Mouse (Mus musculus) R1 (cell line): ENCODE data around the gene Iqgap2.

ENCODE experiments used
- DNase-seq: peaks from one replicate; pipeline ENCODE4 v3.0.0-alpha.2; 2018; ENCODE audit warnings: low read depth, low spot score

Iqgap2 gene

DNA sequence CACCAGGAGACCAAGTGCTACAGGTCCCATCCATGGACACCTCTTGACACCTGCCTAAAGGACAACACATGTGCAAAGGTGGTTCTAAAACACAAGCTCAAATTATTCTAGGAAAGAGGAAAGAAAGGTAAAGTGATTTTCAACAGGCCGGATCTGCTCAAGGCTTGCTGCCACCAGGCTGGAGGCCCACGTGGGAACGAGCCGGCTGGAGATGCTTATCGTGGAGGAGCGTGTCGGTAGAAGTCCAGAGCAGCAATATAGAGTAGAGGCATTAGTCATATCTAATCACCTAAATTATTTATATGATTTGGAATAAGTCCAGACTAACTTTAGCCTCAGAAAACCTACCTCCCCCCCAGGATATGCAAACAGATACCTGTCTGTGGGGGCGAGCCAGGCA is 112.5 kb downstream of the Iqgap2 start:
- DNase-seq, result no peak

- DNase-seq, result no peak
Observed at GRCm38 (mm10) chr13:95778761-95779161, 113.0 kb downstream of the Iqgap2 start.

DNA sequence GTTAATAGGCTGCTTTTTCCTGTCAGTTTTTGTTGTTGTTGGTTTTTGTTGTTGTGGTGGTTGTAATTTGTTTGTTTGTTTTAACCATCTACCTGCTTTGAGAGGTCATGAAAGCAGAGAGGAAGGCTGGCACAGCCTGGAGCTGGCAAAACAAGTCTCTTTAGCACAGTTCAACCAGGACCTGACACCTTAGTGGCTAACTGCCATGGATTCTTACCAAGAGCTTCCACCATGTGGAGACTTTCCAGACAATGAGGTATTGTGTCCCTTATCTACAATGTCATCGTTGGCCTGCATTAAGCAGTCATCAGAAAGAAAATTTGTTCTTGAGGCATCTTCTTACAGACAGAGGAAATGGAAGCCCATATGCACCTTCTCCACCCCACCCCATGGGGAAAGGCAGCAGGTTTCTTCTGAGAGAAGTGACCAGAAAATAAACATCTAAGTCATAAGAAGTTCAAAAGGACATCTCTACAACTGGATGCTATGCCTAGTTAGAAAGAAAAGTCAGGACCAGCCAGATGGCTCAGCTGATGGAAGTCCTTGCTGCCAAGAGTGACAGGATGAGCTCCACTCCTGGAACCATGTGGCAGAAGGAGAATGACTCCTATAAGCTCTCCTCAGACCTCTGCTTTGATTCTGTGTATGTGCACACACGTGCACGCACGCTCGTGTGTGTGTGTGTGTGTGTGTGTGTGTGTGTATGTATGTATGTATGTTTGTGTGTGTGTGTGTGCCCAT is 113.9 kb downstream of the Iqgap2 start:
- DNase-seq, result no peak

DNA sequence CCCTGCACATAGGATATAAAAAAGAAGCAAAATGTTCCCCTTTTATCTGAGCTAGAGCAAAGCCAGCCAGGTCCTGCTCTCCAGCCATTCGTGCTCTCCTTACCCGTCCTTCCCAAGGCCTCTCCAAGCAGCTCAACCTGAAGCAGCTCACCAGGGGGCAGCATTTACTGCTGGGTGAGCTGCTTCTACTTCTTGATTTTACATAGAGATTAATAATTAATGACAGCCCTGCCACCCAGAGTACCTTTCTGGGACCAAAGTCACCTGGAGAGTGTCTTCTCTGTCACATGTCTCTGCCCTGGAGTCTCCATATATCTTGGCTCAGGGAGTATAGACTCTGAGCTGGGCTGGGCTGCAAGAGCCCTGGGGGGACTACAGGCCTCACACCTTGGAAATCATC is 114.5 kb downstream of the Iqgap2 start:
- DNase-seq, result peak; percentile 30

DNA sequence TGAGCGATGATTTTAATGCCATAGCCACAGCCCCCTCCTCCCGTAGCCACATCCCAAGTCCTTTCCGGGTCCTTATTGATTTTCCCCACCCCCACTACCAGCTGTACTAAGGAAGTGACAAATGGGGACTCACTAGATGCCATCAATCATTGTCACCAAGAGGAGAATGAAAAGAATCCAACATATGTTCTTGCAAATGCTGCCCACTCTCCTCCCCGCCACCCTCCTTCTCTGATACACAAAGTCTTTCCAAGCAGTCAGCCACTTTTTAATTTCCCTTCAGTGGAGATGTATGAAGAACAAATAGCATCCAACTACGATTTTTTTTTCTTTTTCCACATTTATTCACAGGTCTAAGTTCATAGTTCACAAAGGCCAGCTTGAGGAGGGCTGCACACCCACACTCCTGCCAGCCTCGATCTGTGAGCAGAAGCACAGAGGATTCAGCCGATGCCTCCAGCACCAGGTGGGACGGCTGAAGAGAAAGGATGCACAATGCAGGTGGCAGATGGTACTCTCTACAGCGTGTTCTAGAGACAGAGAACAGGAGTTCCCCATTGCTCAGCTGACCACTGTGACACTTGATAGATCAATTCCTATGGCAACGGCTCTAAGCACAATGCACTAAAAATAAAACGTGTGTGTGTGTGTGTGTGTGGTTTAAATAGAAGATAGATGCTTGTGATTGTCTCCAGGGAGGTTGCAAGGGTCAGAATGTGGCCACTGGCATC is 116.6 kb downstream of the Iqgap2 start:
- DNase-seq, result no peak

- peak; percentile 25 for DNase-seq
Observed at GRCm38 (mm10) chr13:95765017-95765416, 126.7 kb downstream of the Iqgap2 start.

DNA sequence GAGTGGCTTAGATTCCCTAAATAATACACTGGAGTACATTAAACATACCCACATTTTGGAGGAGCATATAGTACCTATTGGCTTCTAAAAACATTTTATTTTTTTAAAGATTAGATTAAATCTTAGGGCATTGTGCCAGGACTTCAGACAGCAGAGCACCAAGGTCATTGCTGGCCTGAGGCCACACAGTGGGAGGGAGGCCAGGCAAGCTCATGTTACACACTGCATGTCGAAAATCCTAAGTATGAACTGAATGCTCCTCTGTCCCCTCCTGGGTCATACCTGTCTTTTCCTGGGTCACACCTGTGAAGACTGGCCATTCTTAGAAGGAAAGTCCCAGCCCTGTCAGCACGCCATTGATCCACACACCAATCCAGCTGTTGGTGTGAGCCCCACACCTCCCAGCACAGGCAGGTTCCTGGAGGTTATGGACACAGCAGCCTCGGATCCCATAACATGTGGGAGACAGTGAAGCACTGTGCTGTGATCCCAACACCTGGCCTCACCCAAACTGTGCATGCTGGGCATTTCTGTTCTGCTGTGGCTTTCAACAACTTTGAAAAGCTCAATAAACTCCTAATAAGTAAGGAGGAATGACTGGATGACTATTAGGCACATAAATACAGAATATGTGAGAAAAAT is 127.7 kb downstream of the Iqgap2 start:
- DNase-seq, result no peak

GRCm38 (mm10) chr13:95759810-95760209 is 131.9 kb downstream of the Iqgap2 start:
- DNase-seq, result no peak

GRCm38 (mm10) chr13:95754285-95754684 is 137.4 kb downstream of the Iqgap2 start:
- DNase-seq, result no peak

DNA sequence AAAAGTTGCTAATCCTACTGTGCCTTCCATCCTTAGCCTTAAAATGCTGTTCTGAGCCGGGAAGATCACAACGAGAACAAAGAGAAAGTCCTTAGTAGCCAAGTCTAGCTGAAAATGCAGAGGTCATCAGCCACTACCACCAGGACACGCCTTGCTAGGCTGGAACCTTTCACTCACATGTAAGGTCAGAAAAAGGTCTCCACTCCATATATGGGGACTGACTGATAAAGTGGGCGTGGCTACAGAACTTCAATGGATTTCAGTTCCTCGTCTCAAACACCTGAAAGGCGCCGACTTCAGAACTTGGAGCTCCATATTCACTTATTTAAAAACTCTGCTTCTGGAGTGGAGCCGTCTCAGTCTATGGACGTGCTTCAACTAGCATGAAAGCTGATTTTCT is 139.3 kb downstream of the Iqgap2 start:
- DNase-seq, result peak; percentile 25

GRCm38 (mm10) chr13:95747541-95747940 is 144.2 kb downstream of the Iqgap2 start:
- no peak for DNase-seq

DNA sequence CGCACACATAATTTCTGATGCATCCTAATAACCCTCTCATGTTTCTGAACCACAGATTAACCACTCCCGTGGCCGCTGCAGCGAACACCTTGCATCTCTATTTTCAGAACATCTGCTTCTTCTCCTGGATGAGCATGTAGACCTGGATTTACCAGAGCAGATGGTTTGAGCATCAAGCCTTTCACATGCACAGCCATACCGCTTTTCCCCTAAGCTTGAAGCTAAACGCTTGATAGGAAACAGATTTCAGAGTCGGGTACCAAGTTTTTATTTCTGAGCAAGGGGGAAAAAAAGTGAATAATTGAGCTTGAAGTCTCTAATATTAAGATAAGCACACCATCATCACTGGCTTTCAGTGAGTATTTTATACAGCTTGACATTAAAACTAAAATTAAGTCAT is 144.6 kb downstream of the Iqgap2 start:
- DNase-seq, result no peak

DNA sequence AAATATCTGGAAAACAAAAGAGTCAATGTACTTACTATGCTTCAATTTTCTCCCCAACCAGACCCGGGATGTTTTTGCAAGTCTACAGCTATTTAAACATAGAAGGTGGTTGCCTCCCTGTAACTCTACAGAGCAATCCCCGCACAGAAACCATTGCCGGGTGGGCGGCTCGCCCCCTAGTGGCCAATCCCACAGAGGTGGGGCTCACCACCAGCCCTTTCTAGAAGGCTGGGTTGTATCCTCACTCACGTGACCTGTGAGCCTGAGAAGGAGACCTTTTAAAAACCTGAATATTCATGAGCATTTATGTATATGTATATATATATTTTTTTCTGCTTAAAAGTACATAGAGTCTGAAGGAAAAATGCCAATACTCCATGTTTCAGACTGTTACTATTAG is 145.2 kb downstream of the Iqgap2 start:
- DNase-seq, result peak; percentile 64

- DNase-seq, result no peak
Observed at GRCm38 (mm10) chr13:95745451-95745850, 146.3 kb downstream of the Iqgap2 start.

- no peak for DNase-seq
Observed at GRCm38 (mm10) chr13:95742881-95743466, 148.7 kb downstream of the Iqgap2 start.

DNA sequence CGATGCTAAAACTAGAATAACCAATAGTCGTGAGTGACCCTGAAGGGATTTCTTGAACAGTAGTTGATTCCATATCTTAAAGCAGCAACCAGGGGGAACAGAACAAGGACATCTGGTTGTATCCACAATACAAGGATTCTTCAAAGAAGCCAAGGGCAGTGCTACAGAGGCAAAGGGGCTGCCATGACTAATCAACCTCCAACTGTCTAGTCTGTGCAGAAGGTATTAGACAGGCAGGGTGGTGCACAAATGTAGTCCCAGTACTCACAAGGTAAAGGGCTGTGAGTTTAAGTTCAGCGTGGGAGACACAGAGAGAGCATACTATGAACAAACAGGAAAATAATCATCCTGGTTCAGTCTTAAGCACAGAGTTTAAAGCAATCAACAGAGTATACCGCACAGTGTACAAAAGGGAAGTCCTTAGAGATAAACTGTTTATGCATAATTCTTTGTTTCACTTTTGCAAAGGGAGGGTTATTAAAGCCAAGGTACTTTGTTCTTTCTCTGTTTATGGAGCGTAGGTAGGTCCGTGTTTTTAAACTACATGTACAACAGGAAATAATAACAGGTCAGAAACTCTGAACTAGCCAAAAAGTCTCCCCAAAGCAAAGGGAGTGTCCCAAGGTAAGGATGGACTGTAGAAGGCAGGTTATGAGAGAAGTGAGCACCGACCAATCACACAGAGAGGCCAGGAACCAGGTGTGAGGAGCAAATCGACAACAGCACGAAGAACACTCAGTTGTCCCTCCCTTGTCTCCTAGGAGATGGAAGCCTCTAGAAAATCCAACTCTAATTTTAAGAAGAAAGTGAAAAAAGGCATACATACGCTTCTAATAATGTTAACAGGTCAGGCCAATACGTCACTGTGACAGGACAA is 149.7 kb downstream of the Iqgap2 start:
- DNase-seq, result no peak

GRCm38 (mm10) chr13:95739651-95740050 is 152.1 kb downstream of the Iqgap2 start:
- DNase-seq, result peak; percentile 39

DNA sequence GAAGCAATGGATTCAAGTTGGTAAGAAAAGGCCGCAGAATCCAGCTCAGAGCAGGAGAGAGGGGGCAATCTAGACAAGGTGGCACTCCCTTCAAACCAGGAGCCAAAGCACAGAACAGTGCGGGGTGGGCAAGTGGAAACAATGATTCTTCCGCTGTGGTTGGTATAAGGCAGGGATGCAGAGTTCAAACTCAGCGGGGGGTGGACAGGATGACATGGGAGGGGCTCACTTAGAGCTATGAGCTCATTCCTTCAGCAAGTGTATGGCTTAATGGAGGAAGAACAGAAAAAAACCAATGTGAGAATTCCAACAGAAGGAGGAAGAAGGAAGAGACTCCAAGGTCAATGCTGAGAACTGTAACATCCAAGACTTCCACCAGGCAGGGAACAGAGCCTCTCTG is 161.2 kb downstream of the Iqgap2 start:
- peak; percentile 80 for DNase-seq

DNA sequence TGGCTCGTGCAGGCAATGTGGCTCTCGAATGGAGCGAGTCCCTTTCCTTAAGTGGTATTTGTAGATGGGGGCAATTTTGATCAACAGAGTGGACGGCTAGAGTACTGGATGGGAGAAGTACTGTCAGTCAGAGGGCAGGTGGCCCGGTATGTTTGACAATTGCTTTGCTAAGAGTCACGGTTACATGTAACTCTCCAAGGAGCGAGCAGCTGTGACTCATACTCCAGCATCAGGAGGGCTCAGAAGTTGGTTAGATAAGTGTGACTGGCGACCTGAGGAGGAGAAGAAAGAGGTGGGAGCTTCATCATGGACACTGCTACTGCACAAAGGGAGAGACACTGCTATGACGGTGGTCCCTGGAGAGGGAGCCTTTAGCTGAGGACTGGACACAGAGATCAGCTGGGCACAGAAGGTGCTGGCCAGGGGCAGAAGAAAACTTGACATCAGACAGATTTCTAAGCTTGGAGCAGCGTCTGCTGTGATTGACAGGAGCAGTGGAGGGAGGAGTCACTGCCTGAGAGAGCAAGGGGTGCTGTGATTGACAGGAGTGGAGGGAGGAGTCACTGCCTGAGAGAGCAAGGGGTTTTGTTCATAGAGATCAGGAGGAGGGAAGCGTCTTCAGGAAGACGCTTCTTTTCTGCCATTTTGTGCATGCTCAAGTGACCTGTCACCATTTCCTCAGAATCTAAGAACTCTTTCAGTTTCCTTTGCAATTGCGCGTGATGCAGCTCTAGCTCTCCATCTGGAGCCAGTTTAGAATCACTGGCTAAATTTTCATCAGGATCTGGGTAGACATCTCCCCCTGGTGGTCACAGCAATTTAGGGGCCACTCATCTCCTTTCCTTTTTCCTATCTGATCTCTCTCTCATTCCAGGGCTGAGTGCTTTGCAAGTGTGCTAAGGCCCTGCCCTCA is 172.1 kb downstream of the Iqgap2 start:
- peak; percentile 73 for DNase-seq

- no peak for DNase-seq
Observed at GRCm38 (mm10) chr13:95715356-95715755, 176.4 kb downstream of the Iqgap2 start.
